Mouse (Mus musculus): ENCODE measurements around the gene Wdsub1. TPM values are rescaled to one million over a fixed set of nuclear protein-coding genes. Genes with fewer than 3 reads are reported as not detected.

Wdsub1 gene
- 15.1 and 18.5 TPM in 2 replicates for polyA plus RNA-seq (2011; ENCODE audit: insufficient read length, low read depth, missing spikeins)

GRCm38 (mm10) chr2:59881831-59882741 lies at the start of gene Wdsub1:
Wdsub1 (minus strand) TSS chr2:59882591.
- peaks cover 2% of the 10 kb centered on the region; the same call in 1 of the 2 replicates for H3K4me1 ChIP-seq (ENCODE audit: control insufficient read depth, insufficient read depth, low read length)
- TF ChIP-seq CTCF (IDR thresholded peaks at IDR 0.05; ENCODE audit: borderline replicate concordance, insufficient read depth, low read length), result no peak
- peak; percentile 55 for TF ChIP-seq POLR2A (IDR thresholded peaks at IDR 0.05; ENCODE audit: low read depth, low read length)
- peak within 1 kb of the TSS; percentile 5; the same call in 1 of the 2 replicates for H3K27ac ChIP-seq (ENCODE audit: insufficient read depth, low read length)
- peak within 1 kb of the TSS; percentile 75 for H3K4me3 ChIP-seq (ENCODE audit: insufficient read depth, low read length)

- peaks cover 8% of the 10 kb centered on the region for H3K4me1 ChIP-seq (ENCODE audit: control insufficient read depth, insufficient read depth, low read length)
- no peak overlapping the region for H3K27ac ChIP-seq (ENCODE audit: insufficient read depth, low read length)
- H3K4me3 ChIP-seq (ENCODE audit: insufficient read depth, low read length), result no peak overlapping the region
- no peak for TF ChIP-seq CTCF (IDR thresholded peaks at IDR 0.05; ENCODE audit: borderline replicate concordance, insufficient read depth, low read length)
- no peak for TF ChIP-seq POLR2A (IDR thresholded peaks at IDR 0.05; ENCODE audit: low read depth, low read length)
These were observed 31.2 kb upstream of the Wdsub1 start for GRCm38 (mm10) chr2:59913610-59914009.

GRCm38 (mm10) chr2:59908048-59908447 lies 25.7 kb upstream of the Wdsub1 start:
- Histone ChIP-seq H3K4me3 (ENCODE audit: insufficient read depth, low read length) (no peak overlapping the region), H3K4me1 (ENCODE audit: control insufficient read depth, insufficient read depth, low read length) (peaks cover 8% of the 10 kb centered on the region), H3K27ac (ENCODE audit: insufficient read depth, low read length) (no peak overlapping the region)
- TF ChIP-seq CTCF (IDR thresholded peaks at IDR 0.05; ENCODE audit: borderline replicate concordance, insufficient read depth, low read length) (no peak), POLR2A (IDR thresholded peaks at IDR 0.05; ENCODE audit: low read depth, low read length) (no peak)

- peaks cover 2% of the 10 kb centered on the region; the same call in 1 of the 2 replicates for H3K4me1 ChIP-seq (ENCODE audit: control insufficient read depth, insufficient read depth, low read length)
- no peak for TF ChIP-seq CTCF (IDR thresholded peaks at IDR 0.05; ENCODE audit: borderline replicate concordance, insufficient read depth, low read length)
- no peak for TF ChIP-seq POLR2A (IDR thresholded peaks at IDR 0.05; ENCODE audit: low read depth, low read length)
- H3K27ac ChIP-seq (ENCODE audit: insufficient read depth, low read length), result no peak overlapping the region
- no peak overlapping the region for H3K4me3 ChIP-seq (ENCODE audit: insufficient read depth, low read length)
These were observed 21.6 kb upstream of the Wdsub1 start for GRCm38 (mm10) chr2:59904007-59904406.

- peaks cover 6% of the 10 kb centered on the region; the same call in 1 of the 2 replicates for H3K4me1 ChIP-seq (ENCODE audit: control insufficient read depth, insufficient read depth, low read length)
- TF ChIP-seq CTCF (IDR thresholded peaks at IDR 0.05; ENCODE audit: borderline replicate concordance, insufficient read depth, low read length), result no peak
- no peak for TF ChIP-seq POLR2A (IDR thresholded peaks at IDR 0.05; ENCODE audit: low read depth, low read length)
- H3K27ac ChIP-seq (ENCODE audit: insufficient read depth, low read length), result no peak overlapping the region
- H3K4me3 ChIP-seq (ENCODE audit: insufficient read depth, low read length), result no peak overlapping the region
These were observed 16.3 kb upstream of the Wdsub1 start for GRCm38 (mm10) chr2:59898666-59899065.

GRCm38 (mm10) chr2:59898105-59898504 lies 15.7 kb upstream of the Wdsub1 start:
- no peak overlapping the region for H3K27ac ChIP-seq (ENCODE audit: insufficient read depth, low read length)
- TF ChIP-seq POLR2A (IDR thresholded peaks at IDR 0.05; ENCODE audit: low read depth, low read length), result no peak
- TF ChIP-seq CTCF (IDR thresholded peaks at IDR 0.05; ENCODE audit: borderline replicate concordance, insufficient read depth, low read length), result no peak
- peaks cover 6% of the 10 kb centered on the region; the same call in 1 of the 2 replicates for H3K4me1 ChIP-seq (ENCODE audit: control insufficient read depth, insufficient read depth, low read length)
- no peak overlapping the region for H3K4me3 ChIP-seq (ENCODE audit: insufficient read depth, low read length)

- no peak overlapping the region for H3K4me3 ChIP-seq (ENCODE audit: insufficient read depth, low read length)
- TF ChIP-seq POLR2A (IDR thresholded peaks at IDR 0.05; ENCODE audit: low read depth, low read length) (no peak), CTCF (IDR thresholded peaks at IDR 0.05; ENCODE audit: borderline replicate concordance, insufficient read depth, low read length) (no peak)
- H3K4me1 ChIP-seq (ENCODE audit: control insufficient read depth, insufficient read depth, low read length), result peaks cover 6% of the 10 kb centered on the region; the same call in 1 of the 2 replicates
- peak overlapping the region; percentile 59 for H3K27ac ChIP-seq (ENCODE audit: insufficient read depth, low read length)
These were observed 14.4 kb upstream of the Wdsub1 start for GRCm38 (mm10) chr2:59896837-59897236.

- TF ChIP-seq POLR2A (IDR thresholded peaks at IDR 0.05; ENCODE audit: low read depth, low read length) (no peak), CTCF (IDR thresholded peaks at IDR 0.05; ENCODE audit: borderline replicate concordance, insufficient read depth, low read length) (no peak)
- H3K4me1 ChIP-seq (ENCODE audit: control insufficient read depth, insufficient read depth, low read length), result peaks cover 6% of the 10 kb centered on the region; the same call in 1 of the 2 replicates
- peak overlapping the region; percentile 59 for H3K27ac ChIP-seq (ENCODE audit: insufficient read depth, low read length)
- H3K4me3 ChIP-seq (ENCODE audit: insufficient read depth, low read length), result no peak overlapping the region
These were observed 14.0 kb upstream of the Wdsub1 start for GRCm38 (mm10) chr2:59896400-59896799.

GRCm38 (mm10) chr2:59889699-59890098 lies 7.3 kb upstream of the Wdsub1 start:
- H3K4me1 ChIP-seq (ENCODE audit: control insufficient read depth, insufficient read depth, low read length), result no peaks in the 10 kb centered on the region
- H3K27ac ChIP-seq (ENCODE audit: insufficient read depth, low read length), result no peak overlapping the region
- H3K4me3 ChIP-seq (ENCODE audit: insufficient read depth, low read length), result no peak overlapping the region
- TF ChIP-seq POLR2A (IDR thresholded peaks at IDR 0.05; ENCODE audit: low read depth, low read length) (no peak), CTCF (IDR thresholded peaks at IDR 0.05; ENCODE audit: borderline replicate concordance, insufficient read depth, low read length) (no peak)

Data from embryonic fibroblast, embryonic 13.5 days (primary cell).